Mouse (Mus musculus): ENCODE measurements around the gene Dstn. TPM values are rescaled to one million over a fixed set of nuclear protein-coding genes. Genes with fewer than 3 reads are reported as not detected.
A peak's percentile ranks its signal among the peaks of the same experiment; 100 is the strongest.

Dstn gene
- polyA plus RNA-seq, 1 experiment from 2014 or later, result 746 TPM

DNA sequence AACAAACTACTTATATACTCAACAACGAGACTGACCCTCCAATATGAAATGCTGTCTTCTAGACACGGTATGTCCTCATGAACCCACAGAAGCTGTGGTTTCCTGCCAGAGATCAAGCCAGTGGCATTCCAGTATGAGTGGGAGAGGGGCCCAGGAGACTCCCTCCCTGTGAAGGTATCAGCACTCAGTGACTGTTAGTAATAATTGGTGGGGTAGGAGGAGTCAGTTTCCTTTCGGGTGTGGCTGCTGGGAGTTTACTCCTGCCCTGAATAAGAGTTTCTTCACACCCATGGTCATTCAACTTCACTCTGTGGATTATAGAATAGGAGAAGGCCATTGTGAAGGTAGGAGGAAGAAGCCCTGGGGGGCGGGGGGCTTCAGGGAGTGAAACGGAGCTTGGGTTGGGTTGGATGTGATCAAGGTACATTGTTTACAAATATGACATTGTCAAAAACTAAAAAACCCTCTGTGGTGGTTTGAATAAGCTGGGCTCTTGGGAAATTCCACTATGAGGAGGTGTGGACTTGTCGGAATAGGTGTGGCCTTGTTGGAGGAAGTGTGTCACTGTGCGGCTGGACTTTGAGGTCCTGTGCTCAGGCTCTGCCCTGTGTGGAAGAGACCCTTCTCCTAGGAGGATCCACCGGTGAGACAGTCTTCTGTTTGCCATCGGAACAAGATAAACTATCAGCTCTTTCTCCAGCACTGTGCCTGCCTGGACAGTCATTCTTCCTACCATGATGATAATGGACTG, 15.5 kb upstream of the Dstn start:
- peaks cover 5% of the 10 kb centered on the region; the same call in 1 of the 2 replicates for H3K4me1 ChIP-seq
- no peaks in the 10 kb centered on the region for H3K9me3 ChIP-seq
- WGBS, result 77% methylated on average over 9 of the region's 9 CpGs
- no peak for DNase-seq (ENCODE audit: low spot score)
- no peak overlapping the region for H3K27ac ChIP-seq
- H3K36me3 ChIP-seq, result no peaks in the 10 kb centered on the region
- H3K27me3 ChIP-seq (ENCODE audit: insufficient read depth, poor library complexity, severe bottlenecking), result no peaks in the 10 kb centered on the region
- no peak overlapping the region for H3K4me3 ChIP-seq

DNA sequence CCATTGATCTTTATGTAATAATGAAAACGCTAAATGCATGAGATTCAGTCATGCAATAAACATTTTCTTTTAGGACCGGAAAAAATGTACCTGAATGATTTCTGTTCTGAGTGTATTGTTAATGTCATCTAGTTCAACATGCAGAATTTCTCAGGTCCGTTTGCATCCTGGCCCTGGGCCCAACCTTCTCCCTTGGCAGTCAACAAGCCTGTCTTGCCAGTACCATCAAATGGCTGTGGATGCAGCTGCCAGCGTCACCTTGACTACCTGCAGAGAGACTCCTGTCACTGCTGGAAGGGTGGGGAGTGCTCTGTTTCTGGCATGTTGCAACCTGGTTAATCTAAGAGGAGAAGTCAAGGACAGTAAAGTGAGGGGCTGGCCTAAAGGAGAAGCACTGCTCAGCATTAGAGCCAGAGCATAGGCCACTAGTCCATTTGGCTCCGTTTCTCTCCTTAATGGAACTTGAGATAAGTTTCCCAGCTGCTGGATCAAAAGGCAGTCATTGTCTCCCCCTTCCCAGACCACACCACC, 14.2 kb upstream of the Dstn start:
- Histone ChIP-seq H3K4me3 (no peak overlapping the region), H3K27me3 (ENCODE audit: insufficient read depth, poor library complexity, severe bottlenecking) (no peaks in the 10 kb centered on the region), H3K27ac (no peak overlapping the region), H3K9me3 (no peaks in the 10 kb centered on the region), H3K36me3 (no peaks in the 10 kb centered on the region), H3K4me1 (peaks cover 5% of the 10 kb centered on the region; the same call in 1 of the 2 replicates)
- WGBS, result 70% methylated on average over 5 of the region's 5 CpGs
- no peak for DNase-seq (ENCODE audit: low spot score)

DNA sequence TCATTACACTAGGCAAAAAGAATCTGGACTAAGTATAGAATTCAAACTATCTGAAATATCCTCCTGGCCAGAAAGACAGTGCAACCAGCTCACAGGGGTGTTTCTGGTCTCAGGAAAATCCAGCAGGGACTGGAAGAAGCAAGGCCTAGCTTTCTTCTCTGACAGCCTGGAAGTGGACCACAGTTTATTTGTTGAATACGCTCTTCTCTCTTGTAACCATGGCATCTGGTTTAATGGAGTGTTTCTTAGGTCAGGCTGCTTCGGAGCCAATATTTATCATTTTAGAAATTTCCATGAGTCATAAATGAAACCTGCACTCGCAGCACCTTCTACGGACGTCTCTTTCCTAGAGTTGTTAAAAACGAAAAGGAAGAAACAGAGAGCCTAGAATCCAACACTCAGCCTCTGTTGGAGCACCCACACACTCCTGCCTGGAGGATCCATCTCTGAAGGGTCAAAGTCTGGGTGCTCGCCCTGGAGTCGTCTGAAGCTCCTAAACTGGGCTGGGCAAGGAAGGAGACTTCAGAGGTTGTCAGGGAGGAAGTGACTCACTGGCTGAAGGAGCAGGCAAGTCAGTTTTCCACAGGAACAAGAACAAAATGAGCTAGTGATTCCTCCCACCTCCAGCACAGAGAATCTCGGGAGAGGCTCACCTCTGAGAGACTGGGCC, 11.6 kb upstream of the Dstn start:
- no peak for DNase-seq (ENCODE audit: low spot score)
- H3K36me3 ChIP-seq, result no peaks in the 10 kb centered on the region
- H3K27ac ChIP-seq, result peak overlapping the region; percentile 67; the same call in 1 of the 2 replicates
- H3K27me3 ChIP-seq (ENCODE audit: insufficient read depth, poor library complexity, severe bottlenecking), result no peaks in the 10 kb centered on the region
- H3K4me1 ChIP-seq, result peaks cover 5% of the 10 kb centered on the region; the same call in 1 of the 2 replicates
- 64% methylated on average over 9 of the region's 9 CpGs for WGBS
- H3K4me3 ChIP-seq, result no peak overlapping the region
- H3K9me3 ChIP-seq, result no peaks in the 10 kb centered on the region

DNA sequence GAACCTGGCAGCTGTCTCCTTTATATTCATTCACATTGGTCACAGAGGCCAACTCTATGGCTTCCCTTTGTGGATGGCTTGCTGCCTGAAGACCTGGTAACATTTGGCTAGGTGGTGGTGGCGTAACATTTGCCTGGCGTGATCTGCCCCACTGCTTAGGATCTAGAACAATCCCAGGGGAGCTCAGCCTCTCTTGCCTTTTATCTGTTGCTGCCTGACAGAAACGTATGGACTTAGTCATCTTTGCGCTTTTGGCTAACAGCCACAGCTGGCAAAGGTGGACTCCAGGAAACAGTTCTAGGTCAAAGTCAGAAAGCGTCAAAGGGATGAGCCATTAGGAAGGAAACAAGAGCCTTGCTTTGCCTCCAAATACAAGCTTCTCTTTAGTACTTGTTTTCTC, 10.2 kb upstream of the Dstn start:
- Histone ChIP-seq H3K27me3 (ENCODE audit: insufficient read depth, poor library complexity, severe bottlenecking) (no peaks in the 10 kb centered on the region), H3K4me3 (no peak overlapping the region), H3K36me3 (no peaks in the 10 kb centered on the region), H3K9me3 (no peaks in the 10 kb centered on the region), H3K4me1 (peaks cover 5% of the 10 kb centered on the region; the same call in 1 of the 2 replicates), H3K27ac (no peak overlapping the region)
- DNase-seq (ENCODE audit: low spot score), result no peak
- 78% methylated on average over 5 of the region's 5 CpGs for WGBS

DNA sequence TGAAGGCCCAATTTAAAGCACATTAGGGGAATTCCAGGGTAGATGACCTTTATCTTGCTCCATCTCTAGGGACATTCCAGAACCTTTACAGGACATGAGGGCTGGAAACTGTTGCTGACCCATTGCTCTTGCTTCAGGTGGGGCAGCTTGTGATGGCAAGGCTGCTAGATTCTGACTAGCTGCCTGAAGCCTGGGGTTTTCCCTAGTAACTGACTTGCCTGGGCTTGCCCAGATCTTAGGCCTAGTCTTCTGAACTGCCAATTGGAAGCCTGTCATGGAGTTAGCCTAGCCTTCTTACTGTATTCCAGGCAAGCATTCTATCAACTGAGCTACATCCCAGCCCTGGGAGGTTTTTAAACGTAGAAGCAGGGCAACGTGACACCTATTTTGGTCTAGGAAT, 5.9 kb upstream of the Dstn start:
- DNase-seq (ENCODE audit: low spot score), result no peak
- WGBS, result 70% methylated on average over 2 of the region's 2 CpGs
- H3K4me3 ChIP-seq, result no peak overlapping the region

DNA sequence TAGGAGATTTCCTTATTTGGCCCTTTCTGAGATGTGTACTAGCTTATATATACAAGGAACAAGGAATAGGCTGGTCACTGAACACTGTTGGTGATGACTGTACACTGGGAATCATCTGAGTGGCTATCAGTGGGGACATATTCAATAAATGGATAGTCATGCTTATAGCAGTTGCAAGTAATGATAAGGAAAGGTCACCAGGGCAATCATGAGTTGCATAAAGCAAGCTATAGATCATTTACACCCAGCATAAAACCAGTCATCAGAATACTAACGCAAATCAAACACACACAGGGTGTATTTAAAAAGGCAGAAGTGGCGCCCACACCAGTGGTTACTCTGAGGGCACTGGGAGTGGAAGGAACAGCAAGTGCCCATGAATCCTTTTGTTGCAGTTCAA, 2.9 kb upstream of the Dstn start:
- Histone ChIP-seq H3K27ac (no peak overlapping the region), H3K4me1 (peaks cover under 1% of the 10 kb centered on the region; the same call in 1 of the 2 replicates), H3K9me3 (no peaks in the 10 kb centered on the region), H3K4me3 (no peak overlapping the region), H3K36me3 (no peaks in the 10 kb centered on the region), H3K27me3 (ENCODE audit: insufficient read depth, poor library complexity, severe bottlenecking) (no peaks in the 10 kb centered on the region)
- no peak for DNase-seq (ENCODE audit: low spot score)
- 88% methylated on average over 2 of the region's 2 CpGs for WGBS

More for the DNA sequence above, 5.9 kb upstream of the Dstn start:
- H3K36me3 ChIP-seq, result no peaks in the 10 kb centered on the region
- no peaks in the 10 kb centered on the region for H3K27me3 ChIP-seq (ENCODE audit: insufficient read depth, poor library complexity, severe bottlenecking)
- H3K27ac ChIP-seq, result no peak overlapping the region
- H3K4me1 ChIP-seq, result no peaks in the 10 kb centered on the region
- H3K9me3 ChIP-seq, result no peaks in the 10 kb centered on the region

DNA sequence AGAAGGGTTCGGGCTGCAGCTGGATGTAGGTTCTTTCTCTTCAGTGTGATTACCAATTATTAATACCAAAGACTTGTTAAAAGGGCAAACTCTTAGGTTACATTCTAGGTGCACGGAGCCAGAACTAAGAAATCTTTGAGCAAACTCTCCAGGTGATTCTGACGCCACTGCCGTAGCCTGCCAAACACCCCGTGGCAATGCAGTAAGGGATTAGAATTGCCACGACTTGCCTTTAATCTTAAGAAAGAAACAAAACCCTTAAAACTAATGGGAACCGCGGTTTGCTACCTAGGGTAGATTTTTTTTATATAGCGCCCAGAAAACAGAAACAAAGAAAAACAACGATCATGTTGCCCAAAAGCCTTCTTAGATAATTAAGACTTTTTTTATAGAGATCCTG, 899 bp upstream of the Dstn start:
- no peak for DNase-seq (ENCODE audit: low spot score)
- H3K27me3 ChIP-seq (ENCODE audit: insufficient read depth, poor library complexity, severe bottlenecking), result no peaks in the 10 kb centered on the region
- H3K4me3 ChIP-seq, result peak overlapping the region; percentile 78
- WGBS, result 6% methylated on average over 10 of the region's 10 CpGs
- H3K36me3 ChIP-seq, result no peaks in the 10 kb centered on the region
- H3K27ac ChIP-seq, result peak overlapping the region; percentile 98
- no peaks in the 10 kb centered on the region for H3K9me3 ChIP-seq
- peaks cover 14% of the 10 kb centered on the region for H3K4me1 ChIP-seq

DNA sequence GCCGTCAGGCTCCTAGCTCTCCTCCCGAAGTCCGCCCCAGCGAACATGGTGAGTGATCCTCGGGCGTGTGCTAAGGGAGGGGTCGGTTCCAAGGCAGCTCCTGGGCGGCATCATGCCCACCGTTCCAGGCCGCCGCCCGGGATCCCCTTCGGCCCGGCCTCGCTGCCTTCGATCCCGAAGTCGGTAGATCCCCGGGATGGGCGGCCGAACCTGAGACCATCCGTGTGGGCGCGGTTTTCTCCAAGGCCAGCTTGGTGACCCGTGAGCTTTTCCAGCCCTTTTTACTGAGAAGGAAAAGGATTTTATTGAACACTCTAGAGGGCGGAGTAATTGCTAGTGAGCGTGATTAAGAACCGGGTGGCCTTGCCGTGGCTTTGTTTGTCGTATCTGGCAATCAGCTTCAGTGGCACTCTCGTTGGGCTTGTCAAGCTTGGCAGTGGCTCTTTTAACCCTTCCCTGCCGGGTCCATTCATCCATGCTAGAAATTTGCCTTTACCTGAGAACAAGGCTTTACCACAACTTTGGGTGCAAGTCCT, 548 bp downstream of the Dstn start:
- Histone ChIP-seq H3K4me1 (peaks cover 20% of the 10 kb centered on the region), H3K36me3 (no peaks in the 10 kb centered on the region), H3K27me3 (ENCODE audit: insufficient read depth, poor library complexity, severe bottlenecking) (no peaks in the 10 kb centered on the region), H3K27ac (peak overlapping the region; percentile 98), H3K9me3 (no peaks in the 10 kb centered on the region), H3K4me3 (peak overlapping the region; percentile 78)
- no peak for DNase-seq (ENCODE audit: low spot score)
- 0% methylated on average over 32 of the region's 32 CpGs for WGBS

DNA sequence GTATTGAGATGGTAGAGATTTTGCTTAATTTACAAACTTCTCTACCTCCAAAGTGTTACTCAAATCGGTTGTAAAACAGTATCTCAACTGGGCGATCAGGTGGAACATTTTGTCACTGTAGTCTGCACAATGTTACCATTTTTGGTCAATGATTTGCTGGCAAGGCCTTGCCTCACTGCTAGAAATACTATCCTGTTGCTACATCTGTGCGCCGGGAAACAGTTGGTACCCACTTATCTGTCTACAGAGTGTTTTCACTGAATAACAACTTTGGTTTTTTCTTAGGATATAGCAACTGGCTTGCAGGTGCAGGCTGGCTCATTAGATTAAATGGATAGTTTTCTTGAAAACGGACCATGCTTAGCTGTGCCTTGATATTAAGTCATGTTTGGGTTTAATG, 1.1 kb downstream of the Dstn start:
- DNase-seq (ENCODE audit: low spot score), result no peak
- Histone ChIP-seq H3K27me3 (ENCODE audit: insufficient read depth, poor library complexity, severe bottlenecking) (no peaks in the 10 kb centered on the region), H3K36me3 (no peaks in the 10 kb centered on the region), H3K9me3 (no peaks in the 10 kb centered on the region), H3K27ac (peak overlapping the region; percentile 98), H3K4me3 (peak overlapping the region; percentile 78), H3K4me1 (peaks cover 23% of the 10 kb centered on the region)
- WGBS, result 3% methylated on average over 5 of the region's 5 CpGs

DNA sequence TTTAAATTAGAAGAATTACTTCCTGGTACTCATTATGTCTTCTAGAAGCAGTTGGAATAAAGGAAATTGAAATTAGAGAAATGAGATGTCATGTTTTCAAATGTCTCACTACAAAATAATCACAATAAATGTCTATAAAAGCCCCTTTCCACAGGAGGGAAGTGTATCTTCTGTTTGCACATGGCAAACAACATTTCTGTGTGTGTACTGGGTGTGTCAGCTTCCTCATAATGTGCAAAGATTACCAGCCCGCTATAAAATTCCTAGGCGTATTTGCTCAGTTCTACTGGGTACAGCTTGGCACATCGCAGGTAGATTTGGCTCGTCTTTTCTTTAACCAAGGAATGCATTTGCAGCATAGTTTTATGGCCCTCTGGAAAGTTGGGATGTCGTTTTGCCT, 2.5 kb downstream of the Dstn start:
- Histone ChIP-seq H3K9me3 (no peaks in the 10 kb centered on the region), H3K27ac (peak overlapping the region; percentile 98; the same call in 1 of the 2 replicates), H3K36me3 (no peaks in the 10 kb centered on the region), H3K4me1 (peaks cover 23% of the 10 kb centered on the region), H3K27me3 (ENCODE audit: insufficient read depth, poor library complexity, severe bottlenecking) (no peaks in the 10 kb centered on the region), H3K4me3 (peak overlapping the region; percentile 78)
- WGBS, result 48% methylated on average over 5 of the region's 5 CpGs
- no peak for DNase-seq (ENCODE audit: low spot score)

DNA sequence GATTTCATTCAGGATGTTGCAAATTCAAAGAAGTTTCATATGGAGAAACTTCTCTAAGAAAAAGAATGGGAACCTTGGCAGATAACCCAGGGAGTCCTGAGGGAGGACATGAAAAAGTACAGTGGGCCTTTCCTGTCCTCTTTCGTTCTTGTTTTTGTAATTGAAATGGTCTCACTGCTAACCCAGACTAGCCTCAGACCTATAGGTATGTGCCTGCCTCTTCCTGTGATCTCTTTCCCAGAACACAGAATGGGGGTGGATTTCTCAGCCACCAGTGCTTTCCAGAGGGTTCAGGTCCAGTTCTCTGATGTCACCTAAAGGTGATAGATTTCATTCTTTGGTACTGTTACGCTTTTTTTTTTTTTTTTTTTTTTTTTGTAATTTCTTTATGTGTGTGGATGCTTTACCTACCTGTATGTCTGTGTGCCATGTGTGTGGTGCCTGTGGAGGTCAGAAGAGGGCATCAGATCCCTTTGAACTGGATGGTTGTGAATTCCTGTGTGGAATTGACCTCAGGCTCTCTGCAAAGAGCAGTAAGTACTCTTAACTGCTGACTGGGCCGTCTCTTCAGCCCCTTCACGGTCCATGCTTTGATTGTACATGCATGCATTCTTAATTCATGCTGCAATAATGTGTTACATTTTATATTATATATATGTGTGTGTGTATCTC, 3.8 kb downstream of the Dstn start:
- peak overlapping the region; percentile 27; the same call in 1 of the 2 replicates for H3K4me3 ChIP-seq
- DNase-seq (ENCODE audit: low spot score), result no peak
- peaks cover 28% of the 10 kb centered on the region for H3K4me1 ChIP-seq
- H3K36me3 ChIP-seq, result no peaks in the 10 kb centered on the region
- no peaks in the 10 kb centered on the region for H3K27me3 ChIP-seq (ENCODE audit: insufficient read depth, poor library complexity, severe bottlenecking)
- H3K27ac ChIP-seq, result no peak overlapping the region
- no peaks in the 10 kb centered on the region for H3K9me3 ChIP-seq
- WGBS, result 35% methylated on average over 4 of the region's 4 CpGs

DNA sequence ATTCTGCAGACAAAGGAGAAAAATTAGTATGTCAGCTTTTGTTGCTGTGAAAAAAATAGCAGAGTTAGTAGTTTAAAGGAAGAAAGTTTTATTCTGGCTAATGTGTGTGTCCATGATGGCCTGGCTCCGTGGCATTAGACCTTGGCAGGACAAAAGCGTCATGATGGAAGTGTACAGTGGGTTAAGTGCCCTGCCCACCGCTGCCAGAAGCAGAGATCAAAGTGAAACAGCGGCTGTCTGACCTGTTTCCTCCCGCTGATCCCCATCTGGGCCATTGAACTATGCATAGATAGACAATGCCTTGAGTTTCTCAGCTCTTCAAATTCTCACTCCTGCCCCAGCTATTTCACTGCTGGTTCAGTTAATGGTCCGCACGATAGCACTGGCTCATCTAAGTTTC, 9.0 kb downstream of the Dstn start:
- no peaks in the 10 kb centered on the region for H3K27me3 ChIP-seq (ENCODE audit: insufficient read depth, poor library complexity, severe bottlenecking)

More for the DNA sequence above, 9.0 kb downstream of the Dstn start:
- H3K36me3 ChIP-seq, result no peaks in the 10 kb centered on the region
- H3K9me3 ChIP-seq, result no peaks in the 10 kb centered on the region
- no peak overlapping the region for H3K4me3 ChIP-seq
- peak overlapping the region; percentile 56; the same call in 1 of the 2 replicates for H3K27ac ChIP-seq
- peaks cover 27% of the 10 kb centered on the region for H3K4me1 ChIP-seq
- no peak for DNase-seq (ENCODE audit: low spot score)
- WGBS, result 36% methylated on average over 7 of the region's 7 CpGs

Data from heart, embryonic 10.5 days (tissue).